Mouse (Mus musculus) regulatory T cell (primary cell): ENCODE data around the gene Tmem151b.

Experiments
- in situ Hi-C: fragments of 300-600 bp; cut with MboI, MseI; formaldehyde crosslinking; loops from one replicate; pipeline ENCODE4 v1.15.1; 2025; ENCODE audit warnings: high pct_unique_total_duplicates

Gene Tmem151b

DNA sequence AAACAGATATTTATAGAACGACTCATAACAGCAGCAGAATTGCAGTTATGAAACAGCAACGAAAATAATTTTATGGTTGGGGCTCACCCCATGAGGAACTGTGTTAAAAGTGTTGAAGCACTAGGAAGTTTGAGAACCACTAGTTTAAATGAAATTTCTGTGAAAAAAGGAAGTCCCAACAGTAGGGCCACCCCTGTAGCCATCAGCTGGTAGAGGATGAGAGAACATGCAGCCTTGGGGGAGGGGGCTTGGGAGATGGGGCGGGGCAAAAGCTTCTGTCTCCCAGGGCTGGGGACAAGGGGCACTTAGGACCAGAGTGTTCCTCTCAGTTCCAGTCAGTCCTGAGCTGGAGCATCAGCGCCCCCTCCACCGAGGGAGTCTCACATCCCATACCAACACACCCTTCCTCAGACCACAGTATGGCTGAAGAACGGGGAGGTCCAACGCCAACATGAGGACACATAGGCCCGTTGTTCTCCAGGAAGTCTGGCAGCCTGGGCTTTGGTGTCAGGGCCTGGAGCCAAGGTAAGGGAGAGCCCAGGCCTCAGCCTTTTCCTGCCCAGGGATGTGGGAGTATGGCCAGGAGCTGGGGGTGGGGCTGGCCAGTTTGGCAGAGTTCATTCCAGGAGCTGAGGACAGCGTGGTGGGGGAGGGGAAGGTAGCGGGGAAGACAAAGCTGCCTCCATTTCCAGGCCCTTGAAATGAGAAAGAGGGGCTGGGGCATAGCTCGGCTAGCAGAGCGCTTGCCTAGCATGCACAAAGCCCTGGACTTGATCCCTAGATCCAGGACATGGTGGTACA is 34.8 kb upstream of the Tmem151b start:
- in situ Hi-C loops, result no loop called here

DNA sequence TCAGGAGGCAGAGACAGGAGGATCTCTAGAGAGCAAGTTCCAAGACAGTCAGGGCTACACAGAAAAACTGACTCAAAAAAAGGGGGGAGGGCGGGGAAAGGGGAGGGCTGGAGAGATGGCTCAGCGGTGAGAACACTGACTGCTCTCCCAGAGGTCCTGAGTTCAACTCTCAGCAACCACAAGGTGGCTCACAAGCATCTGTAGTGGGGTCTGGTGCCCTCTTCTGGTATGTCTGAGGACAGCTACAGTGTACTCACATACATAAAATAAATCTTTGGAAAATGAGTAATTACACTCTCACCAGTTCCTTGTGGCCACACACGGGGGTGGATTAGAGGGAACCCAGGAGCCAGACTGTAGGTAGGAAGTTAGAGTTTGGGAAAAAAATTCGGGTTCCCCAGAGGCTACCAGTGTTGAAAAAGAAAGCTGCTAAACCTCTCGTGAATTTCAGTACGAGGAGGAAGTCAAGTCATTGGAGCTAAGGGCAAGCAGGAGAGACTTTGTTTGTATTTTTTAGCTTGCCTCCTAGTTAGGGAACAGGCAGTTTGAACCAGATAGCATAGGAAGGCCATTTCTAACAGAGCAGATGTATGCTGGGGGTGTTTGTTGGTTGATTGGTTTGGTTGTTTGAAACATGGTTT is 33.4 kb upstream of the Tmem151b start:
- in situ Hi-C loops, result no loop called here

DNA sequence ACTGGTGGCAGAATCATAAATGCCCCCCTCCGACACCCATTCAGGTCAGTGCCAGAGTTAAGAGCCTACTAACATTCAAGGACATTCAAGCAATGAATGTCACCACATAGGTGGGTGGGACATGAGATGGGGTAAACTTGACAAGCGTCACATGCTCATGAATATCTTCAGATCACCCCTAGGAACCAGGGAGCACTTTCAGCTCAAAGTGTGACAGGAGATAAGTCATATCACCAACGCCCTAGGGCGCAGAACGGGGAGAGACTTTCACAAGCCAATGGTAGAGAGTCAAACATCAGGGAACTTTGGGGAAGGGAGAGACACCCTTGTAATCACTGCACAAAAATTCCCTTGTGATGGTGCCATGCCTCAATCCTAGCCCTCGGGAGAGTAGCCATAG is 32.7 kb upstream of the Tmem151b start:
- in situ Hi-C loops, result no loop called here

DNA sequence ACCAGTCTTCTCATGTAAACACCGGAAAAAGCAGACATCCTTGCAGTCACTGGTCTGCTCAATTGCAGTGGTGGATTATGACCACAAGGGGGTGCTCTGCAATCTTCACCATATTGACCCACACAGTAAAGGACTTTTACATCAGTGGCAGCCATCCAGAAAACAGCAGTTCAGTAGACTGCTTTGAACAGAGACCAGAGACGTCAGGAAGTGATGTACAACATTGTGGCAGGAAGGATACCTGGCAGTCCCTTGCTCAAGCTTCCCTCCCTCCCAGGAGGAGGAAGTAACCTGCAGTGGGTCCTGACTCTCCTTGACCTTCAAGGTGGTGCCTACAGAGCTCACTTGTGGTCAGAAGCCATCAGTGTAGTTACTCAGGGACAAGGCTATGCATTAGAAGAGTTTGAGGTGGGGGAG is 32.1 kb upstream of the Tmem151b start:
- in situ Hi-C loops, result no loop called here

DNA sequence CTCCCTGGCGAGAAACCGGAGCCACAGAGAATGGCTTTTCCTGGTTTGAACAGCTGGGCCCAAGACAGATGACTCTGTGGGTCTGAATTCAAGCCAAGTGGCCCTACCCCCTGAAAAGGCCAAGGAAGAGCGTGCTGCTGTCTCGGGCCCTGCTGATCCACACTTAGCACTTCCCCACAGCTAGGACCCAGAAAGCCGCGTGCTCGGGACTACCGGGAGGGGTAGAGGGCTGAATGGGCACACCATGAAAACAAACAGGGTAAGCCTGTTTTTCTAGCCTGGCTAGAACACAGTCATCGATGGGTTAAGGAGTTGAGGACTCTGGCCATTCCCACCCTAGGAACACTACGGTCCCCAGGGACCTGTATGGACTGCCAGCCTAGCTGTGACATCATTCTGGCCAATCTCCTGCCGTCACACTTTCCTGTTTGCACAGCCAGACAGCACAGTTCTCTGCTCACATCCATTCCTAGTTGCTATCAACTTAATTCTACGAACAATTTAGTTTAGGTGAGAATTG is 31.5 kb upstream of the Tmem151b start:
- in situ Hi-C loops, result no loop called here

DNA sequence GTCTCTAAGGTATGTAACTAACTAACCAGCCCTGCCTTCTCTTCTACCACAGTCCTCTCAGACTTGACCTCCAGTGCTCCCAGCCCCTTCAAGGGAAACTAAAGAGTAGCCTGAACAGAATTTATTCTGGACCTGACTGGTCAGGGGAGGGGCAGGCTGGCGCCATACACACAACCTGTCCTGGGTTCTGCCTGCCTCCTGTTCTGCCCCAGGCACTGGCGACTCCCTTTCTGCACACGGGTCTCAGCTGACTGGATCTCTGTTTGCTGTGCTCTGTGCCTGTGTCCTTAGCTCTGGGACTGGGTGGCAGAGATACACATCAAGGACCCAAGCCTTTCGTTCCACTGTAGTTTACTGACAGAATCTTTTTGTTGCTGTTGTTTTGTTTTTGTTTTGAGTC is 30.1 kb upstream of the Tmem151b start:
- in situ Hi-C loops, result no loop called here

DNA sequence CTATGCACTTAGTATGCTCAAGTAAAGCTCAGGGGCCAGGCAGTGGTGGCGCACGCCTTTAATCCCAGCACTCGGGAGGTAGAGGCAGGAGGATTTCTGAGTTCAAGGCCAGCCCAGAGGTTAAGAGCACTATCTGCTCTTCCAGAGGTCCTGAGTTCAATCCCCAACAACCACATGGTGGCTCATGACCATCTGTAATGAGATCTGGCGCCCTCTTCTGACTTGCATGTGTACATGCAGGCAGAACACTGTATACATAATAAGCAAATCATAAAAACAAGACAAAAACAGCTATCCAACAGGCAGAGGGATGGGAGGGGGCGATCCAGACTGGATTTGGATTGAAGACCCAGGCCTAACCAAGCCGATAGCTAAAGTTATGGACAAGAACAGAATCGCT is 29.4 kb upstream of the Tmem151b start:
- in situ Hi-C loops, result no loop called here

DNA sequence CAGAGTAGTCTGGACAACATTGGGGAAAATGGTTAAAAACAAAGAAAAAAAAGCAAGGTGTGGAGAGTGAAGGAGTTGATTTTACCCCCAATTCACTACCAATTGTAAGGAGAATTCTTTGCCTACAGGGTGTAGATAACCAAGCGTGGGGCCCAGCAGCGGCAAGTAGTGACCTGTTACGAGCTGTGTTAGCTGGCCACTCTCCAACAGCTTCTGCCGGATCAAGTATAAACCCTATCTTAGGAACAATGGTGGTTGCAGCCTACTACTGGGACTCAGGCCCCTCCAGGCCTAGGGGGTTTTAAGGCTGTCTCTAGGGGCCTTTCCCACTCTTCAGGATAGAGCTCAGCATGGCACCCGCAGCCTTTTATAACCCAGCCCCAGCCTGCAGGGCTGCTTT is 28.8 kb upstream of the Tmem151b start:
- in situ Hi-C loops, result no loop called here

DNA sequence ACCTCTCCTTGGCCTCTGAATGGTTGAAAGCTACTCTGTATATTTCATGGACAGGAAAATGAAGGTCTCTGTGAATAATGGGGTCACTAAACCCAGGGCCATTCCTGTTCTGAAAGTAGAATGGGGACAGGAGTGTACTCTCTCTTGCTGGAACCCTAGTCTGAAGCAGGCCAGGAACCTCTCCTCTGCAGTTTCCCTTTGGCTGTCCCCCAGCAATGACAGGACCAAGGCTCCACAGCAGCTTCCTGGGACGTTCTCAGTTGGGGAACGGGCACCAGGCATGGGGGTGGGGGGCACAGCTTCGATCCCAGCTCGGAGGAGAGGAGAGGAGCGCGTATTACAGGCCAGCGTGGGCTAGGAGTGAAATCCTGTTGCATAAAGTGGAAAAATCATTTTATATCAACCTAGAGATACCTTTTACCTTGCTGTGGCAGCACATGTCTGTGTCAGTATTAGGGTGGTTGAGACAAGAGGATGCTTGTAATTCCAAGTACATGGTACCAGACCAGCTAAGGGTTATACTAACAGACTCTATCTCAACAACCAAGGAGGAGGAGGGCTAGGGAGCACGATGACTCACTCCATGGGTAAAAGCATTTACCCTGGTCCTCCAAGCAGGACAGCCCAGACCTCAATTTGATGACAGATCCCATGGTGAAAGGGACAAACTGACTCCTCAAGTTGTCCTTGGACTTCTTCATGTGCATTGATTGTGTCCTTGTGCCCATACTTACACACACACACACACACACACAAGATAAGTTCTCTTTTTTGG is 25.8 kb upstream of the Tmem151b start:
- in situ Hi-C loops, result no loop called here

DNA sequence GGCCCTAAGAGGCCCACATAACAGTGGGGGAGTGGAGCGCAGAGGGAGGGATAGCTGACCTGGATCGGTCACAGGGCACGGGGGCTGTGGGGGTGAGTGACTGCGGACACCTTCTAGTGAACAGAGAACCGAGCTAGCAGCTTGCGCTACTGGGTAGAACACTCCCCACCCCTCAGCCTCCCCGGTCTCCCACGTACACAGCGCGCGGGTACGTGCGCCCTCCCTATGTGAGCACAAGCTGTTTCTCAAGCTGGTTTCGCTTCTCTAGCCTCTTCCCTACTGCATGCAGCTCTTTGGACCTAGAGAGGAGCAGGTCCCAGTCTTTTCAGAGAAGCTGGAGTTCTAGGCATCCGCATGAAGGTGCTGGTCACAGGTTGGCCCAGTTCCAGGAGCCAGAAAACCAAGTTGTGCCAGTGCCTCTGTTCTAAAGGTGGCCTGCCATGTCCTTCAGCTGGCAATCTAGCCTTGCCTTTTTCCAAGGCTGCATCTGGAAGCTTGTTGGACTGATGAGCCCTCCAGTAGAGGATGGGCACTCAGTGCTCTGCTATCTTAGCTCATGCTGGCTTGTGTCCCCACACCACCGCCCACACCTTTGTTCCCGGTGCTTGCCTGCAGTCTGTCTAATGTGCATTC is 24.8 kb upstream of the Tmem151b start:
- in situ Hi-C loops, result no loop called here

DNA sequence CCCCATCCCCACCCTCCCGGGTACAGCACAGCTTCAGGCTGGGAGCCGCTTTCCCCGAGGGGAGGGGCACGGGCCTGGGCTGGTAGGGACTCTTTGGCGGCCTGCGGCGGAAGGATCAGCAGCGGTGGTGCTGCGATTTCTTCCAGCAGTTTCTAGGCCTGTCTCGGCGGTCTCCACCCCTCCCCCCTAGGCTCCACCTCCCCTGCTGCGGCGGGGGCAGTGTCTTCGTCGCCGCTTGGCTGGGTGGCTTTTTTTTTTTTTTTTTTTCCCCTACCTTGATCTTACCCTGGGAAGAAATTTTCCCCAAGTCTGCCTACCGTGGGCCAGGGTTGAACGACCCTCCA is 24.3 kb upstream of the Tmem151b start:
- in situ Hi-C loops, result no loop called here

DNA sequence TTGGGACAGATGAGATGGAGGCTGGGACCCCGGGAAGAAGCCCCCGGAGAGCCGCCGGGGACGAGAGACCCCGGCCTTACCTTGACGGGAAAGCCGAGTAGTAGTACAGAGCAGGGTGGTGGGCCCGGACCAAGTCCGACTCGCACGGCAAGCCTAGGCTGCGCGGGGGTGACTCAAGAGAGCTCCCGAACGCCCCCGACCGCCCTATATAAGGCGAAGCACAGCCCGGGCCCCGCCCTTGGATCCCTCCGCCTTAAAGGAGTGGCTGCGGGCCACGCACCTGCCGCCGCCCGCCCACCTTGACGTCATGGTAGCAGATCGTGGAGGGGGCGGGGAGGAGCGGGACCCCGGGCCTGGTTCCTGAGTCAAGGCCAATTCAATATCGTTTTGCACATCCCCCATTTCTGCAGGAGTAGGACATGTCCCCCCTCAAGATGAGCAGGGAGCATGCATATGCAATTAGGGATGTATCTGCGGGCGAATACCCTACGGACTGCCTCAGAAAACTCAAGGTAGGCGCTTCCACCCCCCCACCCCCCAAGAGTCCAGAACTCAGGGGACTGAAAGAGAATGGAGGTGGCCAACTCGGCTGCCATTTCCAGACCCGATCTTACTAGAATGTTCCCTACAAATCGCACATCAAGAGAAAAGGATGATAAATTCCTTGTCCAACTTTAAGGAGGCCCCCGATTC is 23.8 kb upstream of the Tmem151b start, which contains the start of gene Hsp90ab1:
Hsp90ab1 (minus strand) TSS at position 185 of the 693 bp plus-strand sequence.
- in situ Hi-C loops, result no loop called here

DNA sequence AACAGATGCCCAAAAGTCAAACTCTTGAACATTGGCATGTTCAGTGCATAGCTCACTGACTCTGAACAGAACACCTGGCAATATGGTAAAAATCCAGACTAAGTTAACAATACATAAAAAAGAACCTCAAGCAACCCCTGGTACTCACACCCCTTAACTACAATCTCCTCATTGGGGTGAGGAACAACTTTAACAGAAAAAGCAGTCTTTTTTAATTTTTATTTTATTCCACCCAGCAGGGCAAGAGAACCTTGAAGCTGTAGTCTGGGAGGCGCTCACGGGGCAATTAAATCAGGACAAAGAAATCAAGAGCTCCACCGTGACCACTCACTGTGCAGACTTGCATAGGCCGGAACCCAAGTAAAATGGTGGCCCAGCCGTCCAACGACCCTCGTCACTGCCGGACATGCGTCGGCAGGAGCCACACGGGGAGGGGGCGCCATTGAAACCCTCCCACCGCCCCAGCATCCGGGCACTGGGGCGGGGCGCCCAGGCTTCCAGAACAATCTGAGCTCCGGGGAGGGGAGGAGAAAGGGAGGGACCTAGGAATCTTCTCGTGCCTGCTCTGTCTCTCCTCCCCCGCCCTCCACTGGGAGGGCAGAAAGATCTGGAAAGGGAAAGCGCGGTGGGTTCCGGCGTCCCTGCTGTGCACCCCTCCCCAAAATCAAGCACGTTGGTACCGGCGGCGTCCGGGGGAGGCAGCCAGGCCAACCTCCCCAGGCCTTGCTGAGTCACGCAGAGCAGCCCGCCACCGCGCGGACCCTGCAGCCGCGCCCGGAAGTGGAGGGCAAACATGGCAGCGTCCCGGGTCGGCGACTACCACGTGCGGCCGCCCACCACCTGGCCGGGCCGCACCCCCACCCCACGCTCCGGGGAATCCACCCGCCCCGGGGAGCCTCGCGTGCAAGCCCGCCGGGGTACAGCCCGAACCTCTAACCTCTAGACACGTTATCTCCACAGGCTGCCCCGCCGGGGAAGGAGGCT is 22.9 kb upstream of the Tmem151b start:
- in situ Hi-C loops, result no loop called here

DNA sequence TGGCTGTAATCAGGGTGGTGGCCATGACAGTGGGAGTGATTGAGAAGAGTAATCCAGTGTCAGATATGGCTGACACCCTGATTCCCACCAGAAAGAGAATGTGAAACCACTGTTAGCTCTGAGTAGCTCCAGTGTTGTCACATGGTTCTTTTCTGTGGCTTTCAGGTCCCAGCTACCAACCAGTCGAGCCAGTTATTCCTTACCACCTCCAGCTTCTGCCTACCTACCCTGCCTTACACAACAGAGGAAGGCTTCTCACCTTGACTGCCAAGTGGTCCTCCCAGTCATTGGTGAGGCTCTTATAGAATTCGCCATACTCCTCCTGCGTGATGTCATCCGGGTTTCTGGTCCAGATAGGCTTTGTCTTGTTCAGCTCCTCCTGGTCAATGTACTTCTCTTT is 20.5 kb upstream of the Tmem151b start:
- in situ Hi-C loops, result no loop called here

DNA sequence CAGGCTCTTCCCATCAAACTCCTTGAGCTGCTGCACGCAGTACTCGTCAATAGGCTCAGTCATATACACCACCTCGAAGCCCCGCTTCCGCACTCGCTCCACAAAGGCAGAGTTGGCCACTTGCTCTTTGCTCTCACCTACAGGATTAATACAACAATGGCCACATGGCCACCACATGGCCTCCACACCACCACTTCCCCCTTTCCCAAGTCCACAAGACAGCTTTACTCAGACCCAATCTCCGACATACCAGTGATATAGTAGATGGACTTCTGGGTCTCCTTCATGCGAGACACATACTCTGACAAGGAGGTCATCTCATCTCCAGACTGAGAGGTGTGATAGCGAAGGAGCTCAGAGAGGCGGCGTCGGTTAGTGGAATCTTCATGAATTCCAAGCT is 19.5 kb upstream of the Tmem151b start:
- in situ Hi-C loops, result no loop called here

DNA sequence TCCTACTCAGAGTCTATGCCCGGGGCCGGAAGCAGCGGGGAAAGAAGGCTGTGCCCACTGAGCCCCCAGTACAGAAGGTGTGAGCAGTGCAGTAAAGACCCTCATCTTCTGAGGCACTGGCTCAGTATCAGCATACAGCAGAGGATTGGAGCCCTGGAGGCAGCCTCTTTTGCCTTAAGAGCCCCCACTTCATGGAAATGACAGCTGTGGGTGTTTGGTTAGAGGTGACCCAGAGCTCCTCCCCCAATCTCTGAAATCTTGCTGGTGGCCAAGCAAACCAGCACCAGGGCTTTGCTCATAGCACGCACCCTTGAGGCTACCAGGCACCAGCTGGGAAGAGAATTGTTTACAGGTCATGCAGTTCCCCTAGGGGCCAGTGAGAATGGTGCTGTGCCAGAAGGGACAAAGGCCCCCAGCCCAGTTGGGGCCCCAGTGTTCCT is 17.7 kb upstream of the Tmem151b start:
- in situ Hi-C loops, result no loop called here

DNA sequence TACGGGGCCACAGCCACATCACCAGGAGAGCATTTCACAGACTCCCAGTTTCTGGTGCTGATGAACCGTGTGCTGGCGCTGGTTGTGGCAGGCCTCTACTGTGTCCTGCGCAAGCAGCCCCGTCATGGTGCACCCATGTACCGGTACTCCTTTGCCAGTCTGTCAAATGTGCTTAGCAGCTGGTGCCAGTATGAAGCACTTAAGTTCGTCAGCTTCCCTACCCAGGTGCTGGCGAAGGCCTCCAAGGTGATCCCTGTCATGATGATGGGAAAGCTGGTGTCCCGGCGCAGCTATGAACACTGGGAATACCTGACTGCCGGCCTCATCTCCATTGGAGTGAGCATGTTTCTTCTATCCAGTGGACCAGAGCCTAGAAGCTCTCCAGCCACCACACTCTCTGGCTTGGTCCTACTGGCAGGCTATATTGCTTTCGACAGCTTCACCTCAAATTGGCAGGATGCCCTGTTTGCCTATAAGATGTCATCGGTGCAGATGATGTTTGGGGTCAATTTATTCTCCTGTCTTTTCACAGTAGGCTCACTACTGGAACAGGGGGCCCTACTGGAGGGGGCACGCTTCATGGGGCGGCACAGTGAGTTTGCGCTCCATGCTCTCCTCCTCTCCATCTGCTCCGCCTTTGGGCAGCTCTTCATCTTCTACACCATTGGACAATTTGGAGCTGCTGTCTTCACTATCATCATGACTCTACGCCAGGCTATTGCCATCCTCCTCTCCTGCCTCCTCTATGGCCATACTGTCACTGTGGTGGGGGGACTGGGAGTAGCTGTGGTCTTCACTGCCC is 17.1 kb upstream of the Tmem151b start:
- in situ Hi-C loops, result no loop called here

DNA sequence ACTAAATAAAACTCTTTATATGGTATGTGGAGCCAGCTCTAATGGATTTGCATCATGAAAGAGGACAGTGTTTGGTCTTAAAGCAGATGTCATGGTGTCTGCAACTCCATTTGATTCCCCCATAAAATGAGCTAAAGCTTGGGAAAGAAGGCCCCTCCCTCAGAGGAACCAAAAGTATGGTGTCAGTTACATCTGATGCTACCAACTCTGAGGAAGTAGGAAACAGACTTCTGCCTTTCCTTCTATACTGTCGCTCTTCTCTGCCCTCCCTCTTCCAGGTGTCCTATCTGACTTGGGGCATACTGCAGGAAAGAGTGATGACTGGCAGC is 16.5 kb upstream of the Tmem151b start:
- in situ Hi-C loops, result no loop called here

DNA sequence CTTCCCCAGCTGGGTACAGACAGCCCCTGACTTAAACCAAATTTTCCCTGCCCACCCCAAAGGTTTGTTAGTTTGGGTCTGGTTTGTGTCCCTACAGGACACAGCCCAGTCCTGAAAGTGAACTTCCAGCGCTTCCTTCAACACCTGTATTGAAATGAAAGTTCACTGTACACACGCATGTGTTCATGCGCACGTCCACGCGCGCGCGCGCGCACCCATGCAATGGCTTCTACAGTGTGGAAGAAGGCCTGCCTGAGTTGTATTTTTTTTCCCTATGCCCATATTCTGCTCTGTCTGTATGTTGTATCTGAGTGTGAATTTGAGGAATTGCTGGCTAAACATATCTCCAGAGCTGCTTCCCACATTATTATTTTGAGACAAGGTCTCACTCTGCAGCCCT is 15.6 kb upstream of the Tmem151b start:
- in situ Hi-C loops, result no loop called here
